Mouse (Mus musculus) frontal cortex, postnatal 10 days (tissue): Measurements from ENCODE around the gene Zfp672.
"Not testable (repeated sequence)": the region's sequence is repeated elsewhere in the genome, so short reads cannot be mapped to it uniquely, and the experiment has no call there.

Source experiments
- DNase-seq, 2 experiments: peaks; one replicate each; pipeline ENCODE4 v3.0.0; 2022; ENCODE audit warnings: low spot score in 2 of 2, mixed read lengths in 1 of 2

Zfp672 gene

DNA sequence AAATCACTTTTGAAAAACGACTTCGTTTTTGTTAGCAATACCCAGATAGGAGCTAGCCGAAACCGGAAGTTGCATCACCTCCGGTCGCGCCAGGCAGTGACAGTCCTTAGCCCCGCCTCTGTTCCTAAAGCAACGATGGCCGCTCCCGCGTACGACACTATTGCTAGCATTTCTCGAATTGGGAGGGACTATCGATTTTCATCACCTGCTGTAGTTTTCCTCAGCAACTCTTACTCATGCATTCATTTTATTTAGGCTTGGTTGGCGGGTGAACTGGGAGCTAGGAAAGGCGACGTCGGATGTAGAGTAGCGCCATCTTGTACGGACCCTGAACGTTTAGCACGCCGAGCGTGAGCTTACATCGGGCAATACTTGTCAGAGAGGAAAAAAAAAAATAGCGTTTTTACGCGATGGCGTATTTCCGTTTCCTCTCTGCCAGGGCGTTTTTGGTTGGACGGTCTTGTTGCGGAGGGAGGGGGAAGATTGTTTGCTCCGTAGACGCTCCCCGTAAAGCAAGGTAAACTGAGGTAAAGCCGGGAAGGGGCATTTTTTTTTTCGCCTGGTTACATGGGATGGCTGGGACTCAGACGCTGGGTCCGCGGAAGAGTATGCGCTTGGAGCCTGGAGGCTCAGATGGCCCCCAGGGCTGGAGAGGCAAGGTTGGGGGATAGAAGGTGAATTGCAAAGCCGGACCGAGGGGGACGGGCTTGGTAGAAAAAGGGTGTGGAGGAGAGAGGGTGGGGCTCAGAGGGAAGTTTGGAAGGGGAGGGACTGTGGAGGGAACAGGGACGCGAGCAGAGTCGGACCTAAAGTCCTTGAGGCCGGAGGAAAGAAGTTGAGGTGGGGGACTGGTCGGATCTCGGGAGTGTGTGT is at the start of gene Zfp672, which contains the start of gene Sh3bp5l:
TSS of gene Zfp672 (minus strand) at position 64 of the 873 bp plus-strand sequence.
TSS of gene Sh3bp5l (plus strand) at position 449 of the 873 bp plus-strand sequence.
- DNase-seq = peak; percentile 86 to 87

DNA sequence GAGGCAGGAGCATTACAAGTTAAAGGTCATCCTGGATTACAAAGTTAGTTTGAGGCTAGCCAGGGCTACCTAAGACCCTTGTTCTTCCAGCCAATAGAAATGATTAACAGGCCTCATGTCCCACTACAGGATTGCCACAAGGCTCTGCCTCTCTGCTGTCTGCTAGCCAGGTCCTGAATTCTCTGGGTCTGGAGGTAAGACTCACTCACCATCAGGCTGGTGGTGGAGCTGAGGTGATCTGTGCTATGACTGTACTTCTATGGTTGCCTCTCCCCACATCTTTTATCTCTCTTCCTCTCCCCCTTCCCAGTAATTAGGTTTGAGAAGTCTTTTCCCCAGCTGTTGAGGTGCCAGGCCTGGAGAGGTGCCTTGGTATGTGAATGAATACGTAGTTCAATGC is 49.4 kb upstream of the Zfp672 start:
- no peak for DNase-seq

DNA sequence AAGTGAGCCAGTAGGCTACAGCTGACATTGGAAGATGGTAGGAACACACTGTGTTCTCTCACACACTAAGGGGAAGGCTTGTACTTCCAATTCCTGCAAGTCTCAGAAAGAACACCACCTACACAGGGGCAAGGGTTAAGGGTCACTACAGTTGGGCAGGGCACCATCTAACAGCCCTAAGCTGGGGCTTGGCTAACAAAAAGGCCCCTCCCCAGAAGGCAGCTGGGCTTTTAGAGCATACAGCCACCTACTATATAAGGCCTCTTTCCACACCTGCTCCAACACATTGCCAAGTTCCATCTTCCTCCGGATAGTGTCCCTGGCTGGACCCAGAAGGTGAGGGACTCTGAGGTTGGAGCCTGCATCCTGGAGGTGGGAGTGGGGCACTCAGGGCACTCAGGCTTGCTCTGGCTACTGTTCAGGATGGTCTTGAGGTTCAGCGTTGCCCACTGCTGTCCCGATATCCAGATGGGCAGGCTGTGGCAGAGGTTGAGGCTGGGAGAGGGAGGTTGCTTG is 48.7 kb upstream of the Zfp672 start, which contains the start of gene Lypd8:
TSS of gene Lypd8 (plus strand) at position 281 of the 516 bp plus-strand sequence.
- DNase-seq = no peak

DNA sequence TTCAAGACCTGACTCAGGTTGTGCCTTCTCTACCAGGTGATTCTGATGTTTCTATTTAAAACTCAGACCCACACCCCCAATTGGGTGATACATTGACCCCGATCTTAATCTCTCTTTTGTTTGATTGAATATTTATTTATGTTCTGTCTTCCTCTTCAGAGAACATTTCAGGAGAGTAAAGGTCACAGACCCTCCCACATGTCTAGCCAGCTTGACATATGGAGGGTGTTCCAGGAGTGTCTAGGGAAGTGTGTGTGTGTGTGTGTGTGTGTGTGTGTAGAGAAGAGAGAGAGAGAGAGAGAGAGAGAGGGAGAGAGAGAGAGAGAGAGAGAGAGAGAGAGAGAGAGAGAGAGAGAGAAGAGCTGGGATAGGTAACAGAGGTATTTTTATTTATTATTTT is 47.5 kb upstream of the Zfp672 start:
- no peak for DNase-seq

DNA sequence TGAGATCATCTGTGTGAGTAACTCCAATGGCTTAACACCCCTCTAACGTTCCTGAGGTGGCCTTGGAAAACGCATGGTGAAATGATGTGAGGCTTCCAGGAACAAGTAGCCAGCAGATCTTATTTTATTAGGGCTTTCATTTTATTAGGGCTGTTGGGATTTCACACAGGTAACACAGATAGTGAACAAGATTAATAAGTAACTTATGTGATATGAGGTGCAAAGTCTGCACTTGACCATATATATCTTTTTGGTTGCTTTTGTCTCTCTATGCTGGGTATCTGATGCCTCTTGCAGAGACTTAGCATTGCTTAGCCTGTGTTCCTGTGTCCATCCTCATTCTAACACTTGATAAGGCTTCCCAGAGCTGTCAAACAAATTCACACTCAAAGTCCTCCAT is 47.1 kb upstream of the Zfp672 start:
- no peak for DNase-seq

DNA sequence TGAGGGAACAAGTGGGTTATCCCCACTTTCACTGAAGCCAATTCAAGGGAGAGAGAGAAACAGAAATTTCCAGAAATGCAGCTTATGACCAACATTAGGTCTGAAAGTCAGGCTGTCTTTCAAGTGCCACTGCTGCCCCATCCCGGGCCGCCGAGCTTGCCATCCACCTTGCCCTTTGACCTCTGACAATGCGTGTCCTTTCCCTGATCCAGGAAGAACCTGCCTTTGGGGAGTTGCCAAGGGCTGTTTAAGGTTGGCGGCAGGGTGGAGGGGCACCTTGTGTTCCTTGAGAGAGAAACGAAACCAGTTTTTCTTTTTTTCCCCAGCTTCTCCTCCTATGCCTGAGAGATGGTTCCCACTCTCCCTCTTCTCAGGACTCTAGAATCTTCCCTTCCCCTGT is 36.1 kb upstream of the Zfp672 start:
- DNase-seq = not testable (repeated sequence)

DNA sequence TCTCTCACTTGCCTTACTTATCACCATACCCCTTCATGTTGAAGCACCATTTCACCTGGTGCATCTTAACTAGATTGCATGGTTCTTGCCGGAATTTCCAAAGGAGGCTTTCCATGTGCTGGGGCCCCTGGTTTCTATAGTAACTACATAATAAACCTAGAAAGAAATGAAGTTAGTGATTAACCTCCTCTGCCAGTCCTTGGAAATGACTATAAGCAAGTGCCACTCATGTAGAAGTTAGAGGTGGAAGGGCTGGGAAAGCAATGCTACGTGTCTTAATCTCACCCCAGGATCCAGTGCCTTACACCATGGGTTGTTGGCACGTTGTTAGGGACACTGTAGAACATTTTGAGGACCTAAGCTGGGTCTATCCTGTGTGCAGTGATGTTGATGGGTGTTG is 34.3 kb upstream of the Zfp672 start:
- no peak for DNase-seq

DNA sequence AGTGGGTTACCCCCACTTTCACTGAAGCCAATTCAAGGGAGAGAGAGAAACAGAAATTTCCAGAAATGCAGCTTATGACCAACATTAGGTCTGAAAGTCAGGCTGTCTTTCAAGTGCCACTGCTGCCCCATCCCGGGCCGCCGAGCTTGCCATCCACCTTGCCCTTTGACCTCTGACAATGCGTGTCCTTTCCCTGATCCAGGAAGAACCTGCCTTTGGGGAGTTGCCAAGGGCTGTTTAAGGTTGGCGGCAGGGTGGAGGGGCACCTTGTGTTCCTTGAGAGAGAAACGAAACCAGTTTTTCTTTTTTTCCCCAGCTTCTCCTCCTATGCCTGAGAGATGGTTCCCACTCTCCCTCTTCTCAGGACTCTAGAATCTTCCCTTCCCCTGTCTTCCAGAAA is 32.4 kb upstream of the Zfp672 start:
- not testable (repeated sequence) for DNase-seq

DNA sequence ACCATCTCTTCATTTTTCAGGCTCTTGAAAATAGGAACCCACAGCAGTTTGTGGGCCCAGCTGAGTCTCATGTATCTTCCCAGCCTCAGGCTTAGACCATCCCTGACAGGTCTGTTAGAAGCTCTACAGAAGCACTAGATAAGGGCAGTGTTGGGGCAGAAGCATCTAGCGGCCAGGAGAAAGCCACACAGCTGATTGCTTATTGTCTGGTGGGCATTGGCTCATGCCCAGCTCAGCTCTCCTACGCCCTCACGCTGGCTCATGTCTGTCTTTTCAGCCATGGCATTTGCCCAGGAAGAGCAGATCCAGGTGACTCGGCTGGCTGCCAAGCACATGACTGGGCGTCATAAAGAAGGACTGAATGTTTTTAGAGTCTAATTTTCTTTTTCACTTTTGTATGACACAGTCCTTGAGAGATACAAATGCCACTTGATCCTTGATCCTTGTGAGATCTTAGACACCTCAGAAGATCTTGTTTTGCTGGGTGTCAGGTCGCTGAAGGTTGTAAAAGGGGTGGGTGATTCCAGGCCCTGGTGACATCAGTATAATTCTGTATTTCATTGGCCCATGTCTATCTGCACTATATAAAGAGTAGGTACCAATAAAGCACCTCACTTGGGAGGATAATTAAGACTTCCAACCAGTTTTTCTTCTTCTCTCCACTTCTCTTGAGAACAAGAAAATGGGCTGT is 27.9 kb upstream of the Zfp672 start:
- no peak for DNase-seq

DNA sequence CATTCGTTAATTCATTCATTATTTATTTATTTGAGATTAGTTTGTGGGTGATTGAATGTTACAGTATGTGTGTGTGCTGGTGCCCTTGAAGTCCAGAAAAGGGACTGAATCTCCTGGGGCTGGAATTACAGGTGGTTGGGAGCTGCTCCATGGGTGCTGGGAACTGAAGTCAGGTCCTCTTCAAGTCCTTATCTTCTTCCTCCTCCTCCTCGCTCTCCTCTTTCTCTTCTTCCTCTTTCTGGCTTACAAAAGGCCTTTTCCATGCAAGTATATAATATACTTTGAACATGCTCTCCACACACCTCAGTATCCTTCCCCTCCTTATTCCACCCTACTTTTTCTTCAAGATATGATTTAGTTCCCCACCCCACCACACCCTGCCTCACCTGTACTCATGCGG is 26.9 kb upstream of the Zfp672 start:
- no peak for DNase-seq

DNA sequence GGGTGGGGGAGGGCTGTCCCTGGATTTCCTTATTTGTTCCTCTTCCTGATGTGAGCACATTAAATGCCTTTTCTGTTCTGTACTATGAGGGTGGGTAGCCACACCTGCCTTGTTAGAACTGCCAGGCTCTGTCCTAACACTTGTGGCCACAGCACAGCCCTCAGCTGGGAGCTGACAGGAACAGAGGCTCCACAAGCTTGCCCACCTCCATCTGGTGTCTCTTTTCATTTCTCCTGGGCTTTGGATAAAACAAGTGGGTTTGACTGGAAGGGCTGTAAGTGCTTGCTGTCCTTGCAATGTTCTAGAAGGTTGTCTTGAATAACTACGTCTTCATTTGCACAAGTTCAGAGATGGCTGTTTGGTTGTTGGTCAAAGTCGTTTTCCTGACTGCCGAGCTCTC is 24.8 kb upstream of the Zfp672 start:
- DNase-seq = no peak

DNA sequence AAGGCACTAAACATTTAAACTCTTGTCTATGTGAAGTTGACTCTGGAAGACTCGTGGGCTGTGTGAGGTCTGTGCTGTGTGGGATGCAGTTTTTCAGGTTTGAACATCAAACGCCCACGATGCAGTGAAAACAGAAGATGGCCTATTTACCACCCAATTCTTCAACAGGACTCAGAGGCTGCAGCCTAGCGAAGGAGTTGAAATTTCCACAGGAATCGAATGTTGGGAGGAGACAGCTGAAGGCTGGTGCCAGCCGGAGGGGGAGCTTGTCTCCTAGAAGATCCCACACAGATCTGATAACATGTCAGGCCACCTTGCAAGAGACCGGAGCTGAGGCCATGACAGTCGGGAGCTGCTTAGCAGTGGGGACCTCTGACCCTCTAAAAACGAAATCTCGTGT is 24.3 kb upstream of the Zfp672 start:
- no peak for DNase-seq

DNA sequence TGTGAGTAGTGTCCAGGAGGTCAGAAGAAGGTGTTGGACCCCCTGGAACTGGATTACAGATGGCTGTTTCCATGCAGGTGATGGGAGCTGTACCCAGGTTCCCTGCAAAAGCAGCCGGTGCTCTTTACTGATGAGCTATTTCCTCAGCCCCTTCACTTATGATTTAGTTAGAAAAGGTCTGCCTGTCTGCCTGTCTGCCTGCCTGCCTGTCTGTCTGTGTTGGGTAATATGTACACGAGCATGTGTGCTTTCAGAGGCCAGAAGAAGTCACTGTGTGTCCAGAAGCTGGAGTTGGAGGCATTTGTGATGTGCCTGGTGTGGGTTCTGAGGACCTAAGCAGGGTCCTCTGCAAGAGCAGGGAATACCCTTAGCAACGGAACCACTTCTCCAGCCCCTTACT is 23.6 kb upstream of the Zfp672 start:
- no peak for DNase-seq

DNA sequence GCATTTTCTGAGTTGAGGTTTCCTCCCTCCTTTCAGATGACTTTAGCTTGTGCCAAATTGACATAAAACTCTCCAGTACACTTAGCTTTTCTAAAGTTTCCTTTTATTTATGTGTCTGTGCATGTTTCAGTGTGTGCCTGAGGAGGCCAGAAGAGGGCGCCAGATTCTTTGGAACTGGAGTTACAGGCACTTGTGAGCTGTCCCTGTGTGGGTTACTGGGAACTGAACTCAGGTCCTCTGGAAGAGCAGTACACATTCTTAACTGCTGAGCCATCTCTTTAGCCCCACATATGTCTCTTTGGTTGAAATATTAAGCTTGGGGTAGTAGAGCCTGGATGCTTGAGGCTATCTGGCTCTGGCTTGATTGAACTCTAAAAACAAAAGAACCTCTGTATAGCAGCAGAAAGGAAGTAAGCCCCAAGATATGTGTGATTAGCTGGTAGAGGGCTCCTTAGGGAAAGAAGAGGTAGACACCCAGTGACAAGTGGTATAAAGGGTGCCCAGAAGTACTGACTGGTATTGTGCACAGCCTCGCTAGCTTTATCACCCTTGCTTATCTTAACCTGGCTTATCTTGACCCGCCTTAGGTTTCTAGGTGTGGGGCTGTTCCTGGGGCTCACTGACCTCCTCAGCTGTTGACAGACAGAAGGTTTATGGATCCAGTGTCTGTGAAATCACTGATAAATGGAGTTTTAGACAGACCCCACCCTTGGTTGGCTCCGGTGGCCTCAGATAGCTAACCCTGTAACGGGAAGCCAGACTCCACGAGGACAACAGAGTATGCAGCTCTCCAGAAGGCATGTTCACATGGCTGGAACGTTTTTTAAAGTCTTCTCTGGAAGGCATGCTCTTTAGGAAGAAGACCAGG is 22.8 kb upstream of the Zfp672 start:
- DNase-seq = no peak

DNA sequence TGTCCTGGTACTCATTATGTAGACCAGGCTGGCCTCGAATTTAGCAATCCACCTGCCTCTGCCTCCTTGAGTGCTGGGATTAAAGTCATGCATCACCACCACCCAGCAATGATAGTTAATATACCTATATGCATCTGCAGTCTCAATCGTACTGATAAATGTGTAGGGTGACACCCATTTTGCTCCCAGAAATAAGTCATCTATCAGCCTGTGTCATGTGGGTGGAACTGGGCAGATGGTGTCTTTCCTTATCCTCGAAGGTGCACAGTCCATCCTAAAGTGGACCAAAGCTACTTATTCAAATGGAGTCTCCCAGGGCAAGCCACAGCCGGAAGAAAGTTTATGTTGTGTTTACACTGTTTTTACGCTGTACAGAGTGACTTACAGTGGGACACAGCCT is 21.0 kb upstream of the Zfp672 start:
- DNase-seq = no peak

DNA sequence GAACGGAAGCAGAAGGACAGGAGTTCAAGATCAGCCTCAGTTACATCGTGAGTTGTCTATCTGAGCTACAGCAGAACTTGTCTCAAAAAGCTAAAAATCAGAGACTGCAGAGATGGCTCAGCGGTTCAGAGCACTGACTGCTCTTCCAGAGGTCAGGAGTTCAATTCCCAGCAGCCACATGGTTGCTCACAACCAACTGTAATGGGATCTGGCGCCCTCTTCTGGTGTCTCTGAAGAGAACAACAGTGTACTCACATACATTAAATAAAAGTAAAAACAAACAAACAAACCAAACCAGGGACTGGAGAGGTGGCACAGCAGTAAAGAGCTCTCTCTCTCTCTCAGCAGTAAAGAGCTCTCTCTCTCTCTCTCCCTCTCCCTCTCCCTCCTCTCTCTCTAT is 20.5 kb upstream of the Zfp672 start:
- no peak for DNase-seq

DNA sequence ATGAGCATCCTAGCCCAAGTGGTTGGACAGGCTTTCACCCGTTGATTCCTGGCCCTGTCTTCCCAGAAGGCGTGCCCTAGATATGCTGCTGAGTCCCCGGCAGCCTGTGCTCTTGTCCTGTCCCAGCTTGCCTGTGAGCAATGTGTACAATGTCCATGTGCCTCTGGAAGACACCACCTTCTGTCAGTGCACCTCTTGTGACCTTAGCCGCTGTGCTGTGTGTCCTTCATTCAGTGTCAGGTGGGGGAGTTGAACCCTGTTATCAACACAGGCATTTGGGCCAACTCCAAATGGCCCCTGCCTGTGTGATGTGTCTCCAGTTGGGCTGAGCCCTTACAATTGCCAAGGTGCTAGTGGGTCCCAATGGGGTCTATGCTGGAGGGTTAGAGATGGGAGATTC is 16.6 kb upstream of the Zfp672 start:
- no peak for DNase-seq

DNA sequence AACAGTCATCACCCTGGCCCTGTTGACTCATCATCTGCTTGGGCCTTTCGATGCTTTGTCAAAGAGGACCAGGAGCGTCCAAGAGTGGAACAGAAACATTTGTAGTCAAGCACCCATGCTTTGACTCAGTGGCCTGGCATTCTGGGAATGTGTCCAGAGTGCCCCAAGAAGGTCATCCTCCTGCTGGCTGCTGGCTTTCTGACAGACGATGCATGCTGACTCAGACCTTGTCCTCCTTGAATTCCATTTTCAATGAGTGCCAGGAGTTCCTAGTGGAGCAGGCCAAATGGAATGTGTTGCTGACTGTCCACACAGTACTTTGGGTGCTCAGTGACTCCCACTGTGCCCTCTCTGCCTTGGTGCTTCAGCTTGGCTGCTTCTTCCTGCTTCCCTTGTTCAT is 4.6 kb upstream of the Zfp672 start:
- DNase-seq = no peak

DNA sequence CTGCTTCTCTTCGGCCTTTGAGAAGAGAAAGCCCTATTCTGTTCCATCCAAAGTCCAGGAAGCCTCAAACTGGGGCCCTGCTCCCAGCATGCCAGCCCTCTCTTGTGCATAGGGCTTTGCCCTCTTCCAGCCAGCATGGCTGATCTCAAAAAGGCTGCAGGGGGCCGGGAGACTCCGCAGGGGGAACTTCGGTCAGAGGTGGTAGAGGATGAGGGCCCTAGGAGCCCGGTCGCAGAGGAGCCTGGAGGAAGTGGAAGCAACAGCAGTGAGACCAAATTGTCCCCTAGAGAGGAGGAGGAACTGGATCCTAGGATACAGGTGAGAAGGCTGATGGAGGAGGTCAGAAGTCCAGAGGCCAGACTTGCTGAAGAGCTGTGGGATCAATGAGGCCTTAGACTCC is 1.4 kb upstream of the Zfp672 start:
- no peak for DNase-seq

DNA sequence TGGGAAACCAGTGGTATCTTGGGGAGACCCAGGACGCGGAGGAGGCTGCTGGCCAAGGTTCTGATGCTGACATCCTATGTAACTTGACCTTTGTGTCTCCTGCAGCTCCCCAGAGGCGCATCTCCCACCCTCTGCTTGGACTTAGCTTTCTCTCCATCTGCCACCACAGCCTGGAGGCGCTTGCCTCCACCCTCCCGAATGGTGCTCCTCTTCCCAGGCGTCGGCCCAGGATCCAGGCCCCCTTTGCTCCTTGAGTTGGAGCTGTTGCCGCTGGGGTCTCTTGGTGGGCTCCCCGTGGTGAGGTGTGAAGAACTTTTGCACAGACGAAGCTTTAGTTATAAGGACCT is 983 bp upstream of the Zfp672 start:
- no peak for DNase-seq

DNA sequence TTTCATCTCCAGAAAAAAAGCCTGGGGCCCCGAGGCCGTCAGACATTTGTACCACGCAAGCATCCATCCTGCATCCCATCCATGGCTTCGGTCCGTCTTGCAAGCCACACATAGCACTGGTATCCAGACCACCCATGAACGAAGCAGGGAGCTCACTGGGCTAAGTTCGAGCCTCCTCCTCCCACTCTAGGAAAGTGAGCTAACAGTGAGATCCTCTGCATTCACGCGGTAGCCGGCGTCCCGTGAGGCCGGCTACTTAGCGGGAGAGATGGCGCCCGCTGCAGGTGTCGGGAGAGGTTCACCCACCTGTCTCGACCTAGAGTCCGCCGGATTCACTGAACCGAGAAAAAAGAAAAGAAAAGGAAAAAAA is 248 bp downstream of the Zfp672 start:
- peak in 1 of 2 experiments; percentile 44 for DNase-seq

DNA sequence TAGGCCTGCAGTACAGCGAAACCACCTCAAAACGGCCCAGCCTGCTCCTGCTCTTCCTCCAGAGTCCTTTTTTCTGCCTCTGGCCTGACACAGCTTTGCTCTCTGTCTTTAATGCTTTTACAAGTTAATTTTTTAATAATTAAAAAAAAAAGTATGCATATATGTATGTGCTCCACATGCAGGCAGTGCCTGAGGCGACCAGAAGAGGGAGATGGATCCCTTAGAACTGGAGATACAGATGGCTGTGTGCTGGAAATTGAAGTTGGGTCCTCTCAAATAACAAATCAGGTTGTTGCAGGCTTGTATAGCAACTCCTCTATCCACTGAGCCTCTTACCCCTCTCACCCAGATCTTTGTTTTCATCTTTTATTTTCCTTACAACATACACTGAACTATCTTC is 3.4 kb downstream of the Zfp672 start:
- no peak for DNase-seq
